Mouse (Mus musculus) lung, embryonic 14.5 days (tissue): ENCODE results near the gene Nod1. TPM values are rescaled to one million over a fixed set of nuclear protein-coding genes. Genes with fewer than 3 reads are reported as not detected.

Experiments
- ATAC-seq: fragments of 200-750 bp; cut with Nextera tagmentation; 2 replicates; pipeline ENCODE4 v1.8.0; 2017; ENCODE audit warnings: mild to moderate bottlenecking, moderate TSS enrichment, moderate library complexity; ENCODE audit not compliant: insufficient read depth
- DNase-seq: peaks from one replicate; pipeline ENCODE4 v3.0.0-alpha.2; 2015
- H3K27ac ChIP-seq: fragments of 300-500 bp; sonication (generic); 2 replicates; pipeline ENCODE4 v1.5.1; 2014; ENCODE audit warnings: low read depth, mild to moderate bottlenecking, moderate library complexity
- H3K27me3 ChIP-seq: fragments of 300-500 bp; sonication (generic); 2 replicates; pipeline ENCODE4 v1.6.1; 2014; ENCODE audit warnings: low read length, control low read depth; ENCODE audit not compliant: insufficient read depth
- H3K36me3 ChIP-seq: fragments of 300-500 bp; sonication (generic); 2 replicates; pipeline ENCODE4 v1.6.1; 2014; ENCODE audit warnings: control low read depth; ENCODE audit not compliant: insufficient read depth
- H3K4me1 ChIP-seq: fragments of 300-500 bp; sonication (generic); 2 replicates; pipeline ENCODE4 v1.6.1; 2014; ENCODE audit warnings: antibody characterized with exemption, control low read depth; ENCODE audit not compliant: insufficient read depth
- H3K4me2 ChIP-seq: fragments of 300-500 bp; sonication (generic); 2 replicates; pipeline ENCODE4 v1.6.1; 2014; ENCODE audit warnings: mild to moderate bottlenecking
- H3K4me3 ChIP-seq: fragments of 300-500 bp; sonication (generic); 2 replicates; pipeline ENCODE4 v1.5.1; 2014; ENCODE audit warnings: low read depth, low read length
- H3K9ac ChIP-seq: fragments of 300-500 bp; sonication (generic); 2 replicates; pipeline ENCODE4 v1.6.1; 2014
- H3K9me3 ChIP-seq: fragments of 300-500 bp; sonication (generic); 2 replicates; pipeline ENCODE4 v1.6.1; 2016; ENCODE audit warnings: low read depth, low read length, control low read depth
- CTCF ChIP-seq: IDR thresholded peaks from 2 replicates; pipeline ENCODE4 v1.5.1; 2016; ENCODE audit warnings: antibody characterized with exemption, low read depth
- WGBS: fragments of 180-500 bp; shearing (Covaris S2); extraction: QIAGEN DNeasy Blood & Tissue Kit; methylation state at CpG from one replicate; pipeline ENCODE4 v1.1.7; 2014; 5-methylcytosine and 5-hydroxymethylcytosine counted together
- polyA plus RNA-seq: library from polyadenylated mRNA; unstranded; fragments of >200 nt; fragmentation: Nextera tagmentation; extraction: Ambion mirVana; gene quantifications from 2 replicates; pipeline ENCODE4 v1.2.1, GENCODE M21; 2014

Gene Nod1
- polyA plus RNA-seq, 1 experiment from 2014 or later, result 4.6 TPM

- TF ChIP-seq CTCF, result no peak
- Histone ChIP-seq H3K9ac (no peak overlapping the region), H3K36me3 (no peaks in the 10 kb centered on the region), H3K9me3 (no peaks in the 10 kb centered on the region), H3K4me2 (no peak overlapping the region), H3K27me3 (no peaks in the 10 kb centered on the region), H3K27ac (no peak overlapping the region), H3K4me3 (no peak overlapping the region), H3K4me1 (no peaks in the 10 kb centered on the region)
- DNase-seq, result no peak
- WGBS, result 64% methylated on average over 5 of the region's 5 CpGs
- no peak for ATAC-seq
These were observed 39.2 kb downstream of the Nod1 start for GRCm38 (mm10) chr6:54933216-54933615.

- ATAC-seq, result no peak
- DNase-seq, result no peak
- 84% methylated on average over 12 of the region's 12 CpGs for WGBS
- no peak for TF ChIP-seq CTCF
- Histone ChIP-seq H3K27me3 (no peaks in the 10 kb centered on the region), H3K4me2 (no peak overlapping the region), H3K27ac (no peak overlapping the region), H3K4me3 (no peak overlapping the region), H3K4me1 (no peaks in the 10 kb centered on the region), H3K9me3 (no peaks in the 10 kb centered on the region), H3K9ac (no peak overlapping the region), H3K36me3 (no peaks in the 10 kb centered on the region)
These were observed 39.9 kb downstream of the Nod1 start for GRCm38 (mm10) chr6:54932526-54932925.

- H3K36me3 ChIP-seq, result no peaks in the 10 kb centered on the region
- no peaks in the 10 kb centered on the region for H3K27me3 ChIP-seq
- H3K4me3 ChIP-seq, result no peak overlapping the region
- H3K9me3 ChIP-seq, result no peaks in the 10 kb centered on the region
- TF ChIP-seq CTCF, result no peak
- ATAC-seq (no peak), DNase-seq (no peak)
- H3K4me2 ChIP-seq, result no peak overlapping the region
- no peak overlapping the region for H3K9ac ChIP-seq
- no peak overlapping the region for H3K27ac ChIP-seq
- no peaks in the 10 kb centered on the region for H3K4me1 ChIP-seq
- WGBS, result 88% methylated on average over 4 of the region's 4 CpGs
These were observed 40.8 kb downstream of the Nod1 start for GRCm38 (mm10) chr6:54931641-54932040.

GRCm38 (mm10) chr6:54927946-54928345, 44.5 kb downstream of the Nod1 start:
- H3K4me3 ChIP-seq, result no peak overlapping the region
- no peaks in the 10 kb centered on the region for H3K4me1 ChIP-seq
- no peaks in the 10 kb centered on the region for H3K9me3 ChIP-seq
- H3K36me3 ChIP-seq, result no peaks in the 10 kb centered on the region
- 72% methylated on average over 6 of the region's 6 CpGs for WGBS
- H3K9ac ChIP-seq, result no peak overlapping the region
- no peak for TF ChIP-seq CTCF
- no peak for DNase-seq
- no peak for ATAC-seq
- no peak overlapping the region for H3K4me2 ChIP-seq
- no peak overlapping the region for H3K27ac ChIP-seq
- no peaks in the 10 kb centered on the region for H3K27me3 ChIP-seq

- TF ChIP-seq CTCF, result no peak
- no peaks in the 10 kb centered on the region for H3K27me3 ChIP-seq
- H3K27ac ChIP-seq, result no peak overlapping the region
- H3K9me3 ChIP-seq, result no peaks in the 10 kb centered on the region
- no peaks in the 10 kb centered on the region for H3K4me1 ChIP-seq
- DNase-seq (no peak), ATAC-seq (no peak)
- H3K9ac ChIP-seq, result no peak overlapping the region
- no peak overlapping the region for H3K4me3 ChIP-seq
- 63% methylated on average over 2 of the region's 2 CpGs for WGBS
- no peak overlapping the region for H3K4me2 ChIP-seq
- H3K36me3 ChIP-seq, result no peaks in the 10 kb centered on the region
These were observed 45.5 kb downstream of the Nod1 start for GRCm38 (mm10) chr6:54926899-54927298.

- Histone ChIP-seq H3K27me3 (no peaks in the 10 kb centered on the region), H3K4me1 (no peaks in the 10 kb centered on the region), H3K27ac (no peak overlapping the region), H3K36me3 (no peaks in the 10 kb centered on the region), H3K4me3 (no peak overlapping the region), H3K9me3 (no peaks in the 10 kb centered on the region), H3K4me2 (no peak overlapping the region), H3K9ac (no peak overlapping the region)
- DNase-seq (no peak), ATAC-seq (no peak)
- no peak for TF ChIP-seq CTCF
- 40% methylated on average over 7 of the region's 7 CpGs for WGBS
These were observed 46.5 kb downstream of the Nod1 start for GRCm38 (mm10) chr6:54925736-54926440.

- H3K4me1 ChIP-seq, result no peaks in the 10 kb centered on the region
- DNase-seq (no peak), ATAC-seq (no peak)
- no peak overlapping the region for H3K4me3 ChIP-seq
- no peak overlapping the region for H3K4me2 ChIP-seq
- no peaks in the 10 kb centered on the region for H3K36me3 ChIP-seq
- no peaks in the 10 kb centered on the region for H3K27me3 ChIP-seq
- 91% methylated on average over 16 of the region's 16 CpGs for WGBS
- TF ChIP-seq CTCF, result no peak
- H3K27ac ChIP-seq, result no peak overlapping the region
- no peak overlapping the region for H3K9ac ChIP-seq
- H3K9me3 ChIP-seq, result no peaks in the 10 kb centered on the region
These were observed 47.9 kb downstream of the Nod1 start for GRCm38 (mm10) chr6:54924538-54924937.
